Mouse (Mus musculus) heart, adult 8-10 months (tissue): ENCODE data around the gene Rel. TPM values are rescaled to one million over a fixed set of nuclear protein-coding genes. Genes with fewer than 3 reads are reported as not detected.

Experiments
- DNase-seq: peaks from one replicate; pipeline ENCODE4 v3.0.0; 2022; ENCODE audit warnings: low spot score
- total RNA-seq, 4 experiments: library from RNA; stranded (reverse); gene quantifications; 2 replicates each; pipeline ENCODE4 v1.2.4; 2022

Gene Rel
- total RNA-seq, 4 experiments from 2014 or later: 6.3 to 8.5 (median 7.3) TPM

- no peak for DNase-seq
These were observed 24.7 kb downstream of the Rel start for GRCm38 (mm10) chr11:23746102-23746501.

DNA sequence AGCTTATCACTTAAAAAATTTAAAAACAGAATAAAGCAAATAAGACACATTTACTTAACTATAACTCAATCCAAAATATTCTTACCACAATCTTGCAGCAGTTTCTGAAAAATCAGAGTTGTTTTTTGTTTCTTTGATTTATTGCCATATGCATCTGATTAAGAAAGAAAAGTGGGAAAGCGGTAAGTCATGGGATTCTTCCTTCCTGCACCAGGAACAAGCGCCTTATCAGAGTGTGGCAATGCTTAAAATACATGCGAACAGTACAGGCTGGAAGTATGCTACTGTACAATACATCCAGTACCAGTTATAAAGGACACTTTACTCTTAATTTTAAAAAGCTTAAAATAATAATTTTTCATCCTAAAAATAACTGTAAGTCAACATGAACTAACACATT is 26.4 kb downstream of the Rel start:
- DNase-seq: no peak

DNA sequence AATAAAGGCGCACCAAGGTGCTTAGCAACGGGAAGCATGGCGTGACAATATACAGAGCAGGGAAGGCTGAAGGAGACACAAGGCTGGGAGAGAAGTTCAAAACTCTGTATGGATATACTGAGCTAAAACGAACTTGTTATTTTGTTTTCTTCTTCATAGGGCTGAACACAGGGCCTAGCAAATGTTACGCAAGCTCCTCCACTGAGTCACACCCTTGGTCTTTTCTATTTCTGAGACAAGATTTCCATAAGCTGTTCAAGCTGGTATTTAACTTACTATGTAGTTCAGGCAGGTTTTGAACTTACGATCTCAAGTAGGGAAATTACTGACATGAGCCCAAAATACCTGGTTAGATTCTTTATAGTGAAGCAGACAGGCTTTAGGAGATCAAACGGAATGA is 29.4 kb downstream of the Rel start:
- no peak for DNase-seq

DNA sequence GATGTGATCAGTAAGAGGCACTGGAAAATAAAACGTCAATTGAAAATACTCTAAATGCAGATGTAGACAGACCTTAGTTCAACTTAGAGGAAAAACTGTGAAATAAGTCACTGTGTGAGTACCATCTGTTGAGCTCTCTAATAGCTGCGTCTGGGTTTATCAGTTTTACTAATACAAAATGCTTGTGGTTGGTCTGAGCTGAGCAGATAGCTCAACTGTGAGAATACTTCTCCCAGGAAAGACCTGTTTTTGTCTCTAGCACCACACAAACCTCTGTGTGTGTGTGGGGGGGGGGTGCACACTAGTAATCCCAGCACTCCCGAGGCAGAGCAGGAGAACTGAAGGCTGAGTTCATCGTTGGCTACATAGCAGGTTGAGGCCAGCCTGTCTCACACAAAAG is 29.9 kb downstream of the Rel start:
- no peak for DNase-seq

- DNase-seq: no peak
These were observed 34.8 kb downstream of the Rel start for GRCm38 (mm10) chr11:23735820-23736470.

GRCm38 (mm10) chr11:23734749-23735286 is 36.0 kb downstream of the Rel start:
- DNase-seq: no peak

GRCm38 (mm10) chr11:23732840-23733239 is 37.9 kb downstream of the Rel start:
- no peak for DNase-seq

- no peak for DNase-seq
These were observed 40.6 kb downstream of the Rel start for GRCm38 (mm10) chr11:23730120-23730519.

DNA sequence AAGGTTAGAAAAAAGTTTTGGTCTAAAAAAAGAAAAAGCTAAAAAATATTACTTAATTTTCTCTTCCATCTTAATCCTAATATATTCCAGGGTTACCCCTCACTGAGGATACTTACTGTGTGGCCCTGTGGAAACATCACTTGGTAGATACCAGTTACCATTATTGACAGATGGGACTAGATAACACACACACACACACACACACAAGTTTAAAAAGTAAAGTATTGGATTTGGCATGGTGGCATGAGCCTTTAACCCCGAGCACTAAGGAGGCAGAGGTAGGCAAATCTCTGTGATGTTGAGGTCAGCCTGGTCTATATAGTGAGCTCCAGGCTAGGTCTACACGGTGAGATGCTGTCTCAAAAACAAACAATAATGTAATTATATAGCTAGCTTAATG is 42.6 kb downstream of the Rel start:
- no peak for DNase-seq

- DNase-seq: no peak
These were observed 44.3 kb downstream of the Rel start for GRCm38 (mm10) chr11:23726441-23726840.

DNA sequence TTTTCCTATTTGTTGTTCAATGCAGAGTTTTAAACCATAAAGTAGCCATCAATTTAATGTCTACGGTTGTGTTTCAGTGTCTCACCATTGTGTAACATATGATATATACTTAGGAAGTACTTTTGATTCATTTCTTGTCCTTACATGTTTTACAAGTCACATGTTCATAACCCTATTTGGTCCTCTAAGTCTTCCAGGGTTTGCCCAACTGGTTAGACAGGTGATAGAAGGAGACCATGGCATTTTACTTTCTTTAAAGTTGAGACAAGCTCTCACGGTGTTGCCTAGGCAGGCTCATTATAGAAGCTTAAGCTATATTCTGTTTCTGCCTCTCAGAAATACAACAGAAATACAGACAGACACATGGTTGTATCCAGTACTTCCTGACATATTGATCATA is 44.9 kb downstream of the Rel start:
- no peak for DNase-seq

GRCm38 (mm10) chr11:23722326-23722725 is 48.4 kb downstream of the Rel start:
- no peak for DNase-seq

DNA sequence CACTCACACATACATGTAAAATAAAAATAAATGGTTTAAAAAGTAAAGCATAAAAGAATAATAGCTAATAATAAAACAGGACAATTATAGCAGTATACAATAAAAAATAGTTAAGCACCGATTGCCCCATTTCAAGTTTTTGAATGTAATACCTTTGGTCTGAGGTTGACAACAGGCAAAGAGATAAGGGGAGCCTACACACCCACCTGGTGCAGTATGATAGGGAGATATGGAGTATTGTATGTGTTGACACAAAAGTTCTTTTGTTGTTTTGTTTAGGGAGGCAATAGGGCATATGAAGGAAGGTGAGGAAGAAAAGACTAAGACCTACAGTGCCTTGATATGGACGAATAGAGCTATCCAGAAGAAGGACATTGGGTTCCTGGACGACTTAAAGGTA is 50.9 kb downstream of the Rel start:
- DNase-seq: no peak

- no peak for DNase-seq
These were observed 51.9 kb downstream of the Rel start for GRCm38 (mm10) chr11:23718856-23719255.

DNA sequence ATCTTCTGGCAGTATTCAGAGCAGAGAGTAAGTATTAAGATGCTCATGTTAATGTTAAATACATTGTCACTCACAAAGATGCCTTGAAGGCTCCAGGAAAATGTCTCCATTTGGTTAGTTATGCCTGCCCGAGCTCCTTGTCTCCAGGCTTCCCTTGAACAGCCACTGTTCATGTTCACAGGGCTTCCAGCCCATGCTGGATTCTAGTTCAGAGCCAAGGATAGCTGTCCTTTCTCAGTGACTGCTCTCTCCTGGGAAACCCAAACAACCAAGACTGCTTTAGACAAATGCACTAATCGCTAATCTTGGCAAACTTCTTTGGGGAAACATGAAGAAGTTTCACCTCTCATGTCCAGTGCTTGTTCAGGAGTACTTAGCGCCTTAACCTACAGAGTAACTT is 58.5 kb downstream of the Rel start:
- no peak for DNase-seq

DNA sequence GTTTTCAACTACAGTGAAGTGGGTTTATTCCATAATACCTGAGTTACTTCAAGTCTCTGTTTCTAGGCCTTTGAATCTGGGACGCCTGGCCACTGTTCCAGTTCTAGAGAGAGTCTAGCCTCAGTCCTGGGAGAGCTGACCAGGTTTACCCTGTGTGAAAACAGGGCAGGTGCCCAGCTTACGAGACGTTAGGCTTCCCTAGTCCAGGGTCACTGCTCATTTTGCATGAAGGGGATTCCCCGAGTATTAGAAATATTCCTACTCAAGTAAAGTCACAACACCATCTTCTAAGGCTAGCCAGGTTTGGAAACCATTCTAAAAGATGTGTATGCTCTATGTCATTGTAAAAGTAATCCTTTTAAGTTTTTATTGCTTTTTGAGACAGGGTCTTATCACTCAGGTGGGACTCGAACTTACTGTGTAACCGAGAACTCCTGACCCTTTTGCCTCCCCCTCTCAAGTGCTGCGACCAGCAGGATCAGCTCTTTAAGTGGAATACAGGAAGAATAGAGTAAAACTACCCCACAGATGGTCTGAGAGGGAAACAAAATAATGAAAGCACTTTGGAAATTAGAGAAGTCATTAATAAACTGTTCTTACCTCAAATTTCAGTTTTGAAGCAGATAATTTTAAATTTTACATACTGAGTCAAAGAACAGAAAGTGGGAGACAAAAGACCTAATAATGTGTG is 66.0 kb downstream of the Rel start:
- DNase-seq: no peak

DNA sequence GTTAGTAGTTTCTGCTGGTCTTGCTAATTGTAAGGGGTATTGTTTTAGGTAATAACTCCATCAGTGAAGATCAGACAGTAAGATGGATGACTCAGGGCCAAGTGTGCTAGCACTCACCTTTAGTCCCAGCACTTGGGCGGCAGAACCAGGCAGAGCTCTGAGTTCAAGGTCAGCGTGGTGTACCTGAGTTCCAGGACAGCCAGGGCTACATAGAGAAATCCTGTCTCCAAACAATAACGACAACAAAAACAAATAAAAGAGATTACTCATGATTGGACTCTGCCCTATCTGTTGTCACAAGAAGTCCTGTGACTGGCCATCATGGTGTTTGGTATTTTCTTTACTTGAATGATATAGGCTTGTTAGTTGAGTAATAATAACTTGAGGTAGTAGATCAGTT is 68.9 kb downstream of the Rel start:
- DNase-seq: no peak

- no peak for DNase-seq
These were observed 71.2 kb downstream of the Rel start for GRCm38 (mm10) chr11:23699414-23700095.

DNA sequence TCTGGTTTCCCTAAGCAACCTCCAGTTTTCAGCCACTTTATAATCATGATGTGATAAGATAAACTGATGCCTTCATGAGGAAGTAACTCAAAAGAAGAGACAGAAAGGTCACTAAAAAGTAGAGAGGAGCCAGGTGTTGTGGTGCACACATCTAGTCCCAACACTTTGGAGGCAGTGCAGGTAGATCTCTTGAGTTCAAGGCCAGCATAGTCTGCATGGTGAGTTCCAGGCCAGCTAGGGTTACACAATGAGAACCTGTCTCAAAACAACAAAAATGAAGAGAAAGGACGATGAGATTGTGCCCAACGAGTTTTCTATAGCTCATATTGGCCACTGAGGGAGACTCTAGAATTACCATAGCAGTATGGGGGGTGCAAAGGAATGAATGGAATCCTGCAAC is 72.2 kb downstream of the Rel start:
- no peak for DNase-seq

DNA sequence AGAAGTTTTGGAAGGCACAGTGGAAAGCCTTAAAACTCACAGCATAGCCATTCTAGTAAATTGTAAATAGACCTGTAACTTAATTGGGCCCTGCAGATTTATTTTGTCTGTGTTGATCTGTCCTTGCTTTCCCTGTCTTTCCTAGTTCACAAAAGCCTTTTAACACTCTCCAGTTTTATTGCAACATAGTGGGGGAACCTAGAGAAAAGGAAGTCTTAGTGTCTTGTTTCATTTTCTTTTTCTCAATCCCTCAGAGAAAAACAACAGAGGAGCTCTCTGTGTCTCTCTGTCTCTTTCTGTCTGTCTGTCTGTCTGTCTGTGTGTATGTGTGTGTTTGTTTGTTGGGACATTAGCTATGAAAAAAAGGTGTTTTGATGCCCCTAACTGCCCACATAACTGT is 74.9 kb downstream of the Rel start:
- no peak for DNase-seq

DNA sequence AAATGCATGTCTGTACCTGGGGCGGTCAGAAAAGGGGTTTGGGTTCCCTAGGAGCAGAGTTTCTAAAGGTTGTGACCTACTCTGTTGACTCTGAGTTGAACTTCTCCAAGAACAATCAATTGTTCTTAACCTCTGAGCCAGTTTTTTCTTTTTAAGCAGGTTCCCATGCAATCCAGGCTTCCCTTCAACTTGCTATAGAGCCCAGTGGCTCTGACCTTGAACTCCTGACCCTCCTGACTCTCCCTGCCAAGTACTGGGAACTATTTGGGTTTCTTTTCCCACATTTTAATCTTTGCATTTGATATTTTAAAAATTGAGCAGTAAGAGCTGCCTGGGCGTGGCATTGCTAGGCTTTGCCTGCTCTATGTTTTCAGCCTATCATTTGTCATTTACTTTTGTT is 77.5 kb downstream of the Rel start:
- no peak for DNase-seq

GRCm38 (mm10) chr11:23688060-23688459 is 82.7 kb downstream of the Rel start:
- DNase-seq: no peak
